Mouse (Mus musculus) WW6 (cell line): ENCODE data around the gene Abcf2.

Experiments used
- DNase-seq: peaks from one replicate; pipeline ENCODE4 v3.0.0-alpha.2; 2013; ENCODE audit warnings: low read depth, low spot score

Gene Abcf2

GRCm38 (mm10) chr5:24577183-24577929 lies at the start of gene Abcf2:
Abcf2 (minus strand) TSS chr5:24577467.
- peak; percentile 100 for DNase-seq

- DNase-seq: no peak
Measured at GRCm38 (mm10) chr5:24624822-24625120, 47.5 kb upstream of the Abcf2 start.

GRCm38 (mm10) chr5:24623986-24624821 lies 46.9 kb upstream of the Abcf2 start, which contains the start of gene Smarcd3:
Smarcd3 (minus strand) TSS chr5:24624411.
- DNase-seq: no peak

GRCm38 (mm10) chr5:24623041-24623985 lies 46.0 kb upstream of the Abcf2 start:
- DNase-seq: no peak

- no peak for DNase-seq
Measured at GRCm38 (mm10) chr5:24622386-24623040, 45.2 kb upstream of the Abcf2 start.

GRCm38 (mm10) chr5:24620626-24621025 lies 43.4 kb upstream of the Abcf2 start:
- no peak for DNase-seq

GRCm38 (mm10) chr5:24620116-24620515 lies 42.8 kb upstream of the Abcf2 start:
- DNase-seq: no peak

- DNase-seq: no peak
Measured at GRCm38 (mm10) chr5:24618921-24619320, 41.7 kb upstream of the Abcf2 start.

GRCm38 (mm10) chr5:24615097-24615496 lies 37.8 kb upstream of the Abcf2 start:
- DNase-seq: no peak

GRCm38 (mm10) chr5:24612302-24612649 lies 35.0 kb upstream of the Abcf2 start:
- no peak for DNase-seq

- DNase-seq: no peak
Measured at GRCm38 (mm10) chr5:24611366-24612301, 34.4 kb upstream of the Abcf2 start.

GRCm38 (mm10) chr5:24609388-24609787 lies 32.1 kb upstream of the Abcf2 start:
- no peak for DNase-seq

GRCm38 (mm10) chr5:24605980-24606665 lies 28.9 kb upstream of the Abcf2 start:
- DNase-seq: no peak

- DNase-seq: no peak
Measured at GRCm38 (mm10) chr5:24605321-24605979, 28.2 kb upstream of the Abcf2 start.

GRCm38 (mm10) chr5:24604656-24605100 lies 27.4 kb upstream of the Abcf2 start:
- DNase-seq: no peak

GRCm38 (mm10) chr5:24604080-24604655 lies 26.9 kb upstream of the Abcf2 start:
- DNase-seq: no peak

- DNase-seq: no peak
Measured at GRCm38 (mm10) chr5:24603431-24604010, 26.3 kb upstream of the Abcf2 start.

- DNase-seq: no peak
Measured at GRCm38 (mm10) chr5:24602751-24603343, 25.6 kb upstream of the Abcf2 start.
